1 mouse cellular context compared by ENCODE assay signal in genomic region chr11:52354644-52355043, GRCm38 (mm10).
TF ChIP-seq lines count a peak whose summit lies in the region.

No protein-coding gene starts in this region.

TF ChIP-seq in MEL, 35 proteins besides CTCF, POLR2A, EP300 and RAD21:
- no peak for TF ChIP-seq POLR2AphosphoS5 (IDR thresholded peaks at IDR 0.05; ENCODE audit: borderline replicate concordance, low read depth, low read length)
- no peak for TF ChIP-seq MAX (IDR thresholded peaks at IDR 0.05; ENCODE audit: low read length)
- TF ChIP-seq GATA1 (IDR thresholded peaks at IDR 0.05; ENCODE audit: low read depth, low read length) = no peak
- no peak for TF ChIP-seq USF1 (IDR thresholded peaks at IDR 0.05; ENCODE audit: low read depth, low read length)
- TF ChIP-seq KAT2A (conservative IDR thresholded peaks at IDR 0.05; ENCODE audit: low read depth, low read length) = no peak
- no peak for TF ChIP-seq ETS1 (IDR thresholded peaks at IDR 0.05; ENCODE audit: low read depth, low read length)
- no peak for TF ChIP-seq ZMIZ1 (IDR thresholded peaks at IDR 0.05; ENCODE audit: low read depth, low read length)
- no peak for TF ChIP-seq SMC3 (IDR thresholded peaks at IDR 0.05; ENCODE audit: low read depth, low read length)
- TF ChIP-seq TCF12 (IDR thresholded peaks at IDR 0.05; ENCODE audit: low read depth, low read length) = no peak
- TF ChIP-seq BHLHE40 (IDR thresholded peaks at IDR 0.05; ENCODE audit: borderline replicate concordance, low read depth, low read length) = no peak
- TF ChIP-seq ZNF384 (IDR thresholded peaks at IDR 0.05; ENCODE audit: low read depth, low read length) = no peak
- TF ChIP-seq HCFC1 (IDR thresholded peaks at IDR 0.05; ENCODE audit: low read depth, low read length) = no peak
- no peak for TF ChIP-seq POLR2AphosphoS2 (IDR thresholded peaks at IDR 0.05; ENCODE audit: low read length)
- TF ChIP-seq MYB (IDR thresholded peaks at IDR 0.05; ENCODE audit: low read depth, low read length) = no peak
